Mouse (Mus musculus) hindbrain, embryonic 10.5 days (tissue): ENCODE results near the gene Fam213a. TPM values are rescaled to one million over a fixed set of nuclear protein-coding genes. Genes with fewer than 3 reads are reported as not detected.

Experiments used
- DNase-seq: peaks from one replicate; pipeline ENCODE4 v3.0.0-alpha.2; 2017; ENCODE audit warnings: low spot score
- H3K27ac ChIP-seq: fragments of 300-500 bp; sonication (generic); 2 replicates; pipeline ENCODE4 v1.5.1; 2016; ENCODE audit warnings: mild to moderate bottlenecking, moderate library complexity
- H3K27me3 ChIP-seq: fragments of 300-500 bp; sonication (generic); 2 replicates; pipeline ENCODE4 v1.6.1; 2016; ENCODE audit warnings: mild to moderate bottlenecking; ENCODE audit not compliant: poor library complexity, insufficient read depth, severe bottlenecking
- H3K36me3 ChIP-seq: fragments of 300-500 bp; sonication (generic); 2 replicates; pipeline ENCODE4 v1.6.1; 2016; ENCODE audit warnings: mild to moderate bottlenecking, moderate library complexity
- H3K4me1 ChIP-seq: fragments of 300-500 bp; sonication (generic); replicated peaks from 2 replicates; pipeline ENCODE4 v1.6.1; 2016; ENCODE audit warnings: mild to moderate bottlenecking
- H3K4me3 ChIP-seq: fragments of 300-500 bp; sonication (generic); 2 replicates; pipeline ENCODE4 v1.5.1; 2016; ENCODE audit warnings: mild to moderate bottlenecking, moderate library complexity
- H3K9me3 ChIP-seq: fragments of 300-500 bp; sonication (generic); 2 replicates; pipeline ENCODE4 v1.6.1; 2016; ENCODE audit warnings: mild to moderate bottlenecking, moderate library complexity
- WGBS: fragments of 180-500 bp; shearing (Covaris S2); methylation state at CpG from one replicate; pipeline ENCODE4 v1.1.7; 2016; 5-methylcytosine and 5-hydroxymethylcytosine counted together
- polyA plus RNA-seq: library from polyadenylated mRNA; unstranded; fragments of >200 nt; fragmentation: Nextera tagmentation; extraction: Ambion mirVana; gene quantifications from 2 replicates; pipeline ENCODE4 v1.2.1, GENCODE M21; 2016

The Fam213a gene
- polyA plus RNA-seq, 1 experiment from 2014 or later, result 45.2 TPM

GRCm38 (mm10) chr14:40999904-41000645, 13.5 kb downstream of the Fam213a start:
- Histone ChIP-seq H3K27ac (no peak overlapping the region), H3K36me3 (peaks cover 33% of the 10 kb centered on the region), H3K4me3 (no peak overlapping the region), H3K9me3 (no peaks in the 10 kb centered on the region), H3K27me3 (0 out of 2 replicates have a peak, but pooled peaks cover 4% of the 10 kb centered on the region), H3K4me1 (peaks cover 14% of the 10 kb centered on the region)
- DNase-seq, result no peak
- WGBS, result 81% methylated on average over 7 of the region's 7 CpGs

- 83% methylated on average over 3 of the region's 3 CpGs for WGBS
- peaks cover 35% of the 10 kb centered on the region for H3K36me3 ChIP-seq
- no peaks in the 10 kb centered on the region for H3K27me3 ChIP-seq
- 0 out of 2 replicates have a peak, but pooled peaks cover 2% of the 10 kb centered on the region for H3K4me1 ChIP-seq
- no peaks in the 10 kb centered on the region for H3K9me3 ChIP-seq
- no peak overlapping the region for H3K27ac ChIP-seq
- H3K4me3 ChIP-seq, result no peak overlapping the region
- DNase-seq, result no peak
Observed at GRCm38 (mm10) chr14:40996171-40996570, 17.4 kb downstream of the Fam213a start.

- WGBS, result 85% methylated on average over 6 of the region's 6 CpGs
- peaks cover 17% of the 10 kb centered on the region for H3K36me3 ChIP-seq
- no peaks in the 10 kb centered on the region for H3K4me1 ChIP-seq
- H3K27me3 ChIP-seq, result no peaks in the 10 kb centered on the region
- no peaks in the 10 kb centered on the region for H3K9me3 ChIP-seq
- H3K27ac ChIP-seq, result no peak overlapping the region
- no peak overlapping the region for H3K4me3 ChIP-seq
- DNase-seq, result no peak
Observed at GRCm38 (mm10) chr14:40992464-40992863, 21.1 kb downstream of the Fam213a start.

DNA sequence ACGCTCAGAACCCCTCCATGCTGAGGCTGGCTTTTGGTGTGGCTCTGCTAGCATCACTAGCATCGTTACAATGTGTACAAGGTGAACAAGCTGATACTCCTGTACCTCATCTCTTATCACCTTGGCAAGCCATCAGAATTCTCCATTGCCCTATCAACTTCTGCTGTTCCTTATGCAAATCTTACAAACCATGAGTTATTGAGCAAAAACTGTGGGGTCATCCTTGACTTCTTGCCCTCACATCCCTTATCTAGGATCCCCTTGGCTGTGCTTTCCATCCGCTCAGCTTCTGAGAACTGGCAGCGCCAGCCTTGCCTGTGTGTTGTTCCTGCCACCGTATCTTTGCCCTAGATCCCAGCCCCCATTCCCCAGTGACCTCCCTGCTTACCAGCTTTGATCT, 24.8 kb downstream of the Fam213a start:
- no peaks in the 10 kb centered on the region for H3K4me1 ChIP-seq
- 87% methylated on average over 5 of the region's 5 CpGs for WGBS
- H3K36me3 ChIP-seq, result no peaks in the 10 kb centered on the region
- no peaks in the 10 kb centered on the region for H3K9me3 ChIP-seq
- no peaks in the 10 kb centered on the region for H3K27me3 ChIP-seq
- DNase-seq, result no peak
- no peak overlapping the region for H3K4me3 ChIP-seq
- no peak overlapping the region for H3K27ac ChIP-seq

DNA sequence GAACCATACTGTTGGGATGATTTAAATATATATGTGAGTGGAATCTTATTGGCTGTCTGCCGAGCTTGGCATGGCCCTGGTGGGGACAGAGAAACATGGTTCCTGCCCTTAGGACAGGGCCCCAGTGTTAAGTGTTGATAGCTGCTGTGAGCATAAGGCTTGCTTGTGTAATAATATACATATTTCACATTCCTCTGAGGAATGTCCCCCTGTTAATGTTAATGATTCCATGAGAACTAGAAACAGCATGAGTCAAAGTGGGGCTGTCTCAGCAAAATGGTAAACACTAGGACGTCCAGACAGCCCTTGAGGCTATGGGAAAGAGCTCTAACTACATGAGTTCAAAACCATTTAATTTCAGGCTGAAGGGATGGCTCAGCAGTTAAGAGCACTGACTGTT, 26.4 kb downstream of the Fam213a start:
- Histone ChIP-seq H3K4me3 (no peak overlapping the region), H3K36me3 (no peaks in the 10 kb centered on the region), H3K9me3 (no peaks in the 10 kb centered on the region), H3K27me3 (no peaks in the 10 kb centered on the region), H3K4me1 (no peaks in the 10 kb centered on the region), H3K27ac (no peak overlapping the region)
- no peak for DNase-seq
- 85% methylated on average over 2 of the region's 2 CpGs for WGBS

DNA sequence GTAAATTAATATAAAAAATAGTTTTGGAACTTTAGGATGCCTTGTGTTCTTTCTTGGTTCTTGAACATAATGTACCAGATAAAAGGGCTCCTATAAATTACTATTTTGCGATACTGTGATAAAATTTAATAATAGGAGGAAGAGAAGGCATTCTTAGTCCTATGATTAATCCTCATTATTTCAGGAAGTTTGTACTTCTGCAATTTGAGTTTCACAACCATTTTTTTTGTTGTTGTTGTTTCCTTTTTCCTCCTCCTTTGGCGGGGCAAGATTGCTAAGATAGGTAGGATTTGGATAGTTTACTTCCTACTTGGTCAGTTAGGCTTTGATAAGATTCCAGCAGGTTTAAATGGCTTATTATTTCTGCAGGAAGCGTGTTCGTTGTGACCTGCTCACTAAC, 28.0 kb downstream of the Fam213a start:
- Histone ChIP-seq H3K4me3 (no peak overlapping the region), H3K4me1 (no peaks in the 10 kb centered on the region), H3K27ac (no peak overlapping the region), H3K9me3 (no peaks in the 10 kb centered on the region), H3K27me3 (no peaks in the 10 kb centered on the region), H3K36me3 (no peaks in the 10 kb centered on the region)
- 85% methylated on average over 4 of the region's 4 CpGs for WGBS
- no peak for DNase-seq

DNA sequence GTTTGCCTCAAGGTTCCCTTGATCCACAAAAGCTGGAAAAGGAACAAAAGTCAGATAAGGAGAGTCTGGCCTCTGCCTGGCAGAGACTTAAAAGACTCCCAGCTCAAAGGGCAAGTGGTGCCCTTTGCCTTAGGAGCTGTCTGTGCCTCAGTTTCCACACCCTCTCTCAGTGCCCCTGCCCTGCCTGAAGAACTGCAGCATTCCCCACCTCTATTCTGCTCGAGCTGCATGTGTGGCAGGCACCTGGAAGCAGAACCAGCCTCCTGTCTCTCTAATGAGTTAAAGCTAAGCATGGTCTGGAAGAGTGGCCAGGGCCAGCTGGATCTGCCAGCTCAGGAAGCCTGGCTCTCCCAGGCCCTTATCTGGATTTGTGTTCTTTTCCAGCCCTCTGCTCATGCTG, 33.9 kb downstream of the Fam213a start:
- H3K4me3 ChIP-seq, result no peak overlapping the region
- DNase-seq, result no peak
- no peaks in the 10 kb centered on the region for H3K9me3 ChIP-seq
- H3K4me1 ChIP-seq, result no peaks in the 10 kb centered on the region
- H3K36me3 ChIP-seq, result no peaks in the 10 kb centered on the region
- H3K27ac ChIP-seq, result no peak overlapping the region
- WGBS, result 74% methylated on average over 1 of the region's 1 CpGs
- no peaks in the 10 kb centered on the region for H3K27me3 ChIP-seq

DNA sequence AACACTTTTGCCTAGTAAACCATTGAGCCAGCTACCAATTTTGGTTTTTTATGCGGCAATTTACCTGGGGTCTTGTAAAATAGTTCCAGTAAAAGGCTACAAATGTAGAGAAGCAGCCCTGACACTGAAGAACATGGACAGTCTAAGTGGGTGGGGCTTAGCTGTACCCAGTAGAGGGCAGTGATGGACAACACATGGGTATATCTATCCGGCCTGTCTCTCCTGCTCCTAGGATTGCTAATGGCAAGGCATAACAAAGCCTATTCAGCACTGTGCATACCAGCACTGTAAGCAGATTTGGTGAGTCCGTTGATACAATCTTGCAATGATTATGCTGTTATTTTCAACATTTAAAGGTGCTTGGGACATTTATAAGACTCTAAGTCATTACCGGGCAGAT, 34.6 kb downstream of the Fam213a start:
- WGBS, result 50% methylated on average over 4 of the region's 4 CpGs
- no peaks in the 10 kb centered on the region for H3K4me1 ChIP-seq
- DNase-seq, result no peak

GRCm38 (mm10) chr14:40975127-40975721, 38.4 kb downstream of the Fam213a start:
- H3K36me3 ChIP-seq, result no peaks in the 10 kb centered on the region
- H3K4me1 ChIP-seq, result no peaks in the 10 kb centered on the region
- H3K27ac ChIP-seq, result no peak overlapping the region
- 74% methylated on average over 6 of the region's 6 CpGs for WGBS
- no peaks in the 10 kb centered on the region for H3K9me3 ChIP-seq
- H3K4me3 ChIP-seq, result no peak overlapping the region
- peak; percentile 69 for DNase-seq
- no peaks in the 10 kb centered on the region for H3K27me3 ChIP-seq

More for the DNA sequence above, 34.6 kb downstream of the Fam213a start:
- no peaks in the 10 kb centered on the region for H3K9me3 ChIP-seq
- H3K36me3 ChIP-seq, result no peaks in the 10 kb centered on the region
- no peak overlapping the region for H3K27ac ChIP-seq
- no peak overlapping the region for H3K4me3 ChIP-seq
- H3K27me3 ChIP-seq, result no peaks in the 10 kb centered on the region

DNA sequence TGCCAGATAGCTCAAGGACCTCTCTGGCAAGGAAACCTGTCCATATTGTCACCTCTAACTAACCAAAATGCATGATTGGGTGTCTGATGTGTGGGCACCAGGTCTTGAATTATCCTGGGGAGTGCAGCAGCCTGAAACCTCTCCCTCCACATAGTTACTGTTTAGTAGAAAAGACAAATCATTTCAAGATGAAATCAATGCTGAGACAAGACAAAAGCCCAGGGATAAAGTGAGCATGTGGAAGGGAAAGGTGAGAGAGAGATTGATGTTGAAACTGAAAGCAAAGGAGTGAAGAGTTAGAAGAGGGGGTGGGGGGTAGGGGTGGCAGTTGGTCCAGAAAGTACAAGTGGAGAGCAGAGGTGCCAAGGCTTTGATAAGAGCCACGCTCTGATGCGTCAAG, 45.5 kb downstream of the Fam213a start:
- Histone ChIP-seq H3K9me3 (no peaks in the 10 kb centered on the region), H3K27ac (no peak overlapping the region), H3K27me3 (peaks cover 16% of the 10 kb centered on the region), H3K4me3 (peak overlapping the region; percentile 75; the same call in 1 of the 2 replicates), H3K36me3 (no peaks in the 10 kb centered on the region), H3K4me1 (peaks cover 40% of the 10 kb centered on the region)
- 65% methylated on average over 2 of the region's 2 CpGs for WGBS
- no peak for DNase-seq

- H3K9me3 ChIP-seq, result no peaks in the 10 kb centered on the region
- H3K4me1 ChIP-seq, result peaks cover 45% of the 10 kb centered on the region
- peaks cover 16% of the 10 kb centered on the region for H3K27me3 ChIP-seq
- no peaks in the 10 kb centered on the region for H3K36me3 ChIP-seq
- peak overlapping the region; percentile 75 for H3K4me3 ChIP-seq
- peak overlapping the region; percentile 97 for H3K27ac ChIP-seq
- WGBS, result 4% methylated on average over 6 of the region's 6 CpGs
- no peak for DNase-seq
Observed at GRCm38 (mm10) chr14:40967598-40967900, 46.0 kb downstream of the Fam213a start.

- peak overlapping the region; percentile 97 for H3K27ac ChIP-seq
- DNase-seq, result peak; percentile 99
- peak overlapping the region; percentile 75 for H3K4me3 ChIP-seq
- peaks cover 16% of the 10 kb centered on the region for H3K27me3 ChIP-seq
- no peaks in the 10 kb centered on the region for H3K36me3 ChIP-seq
- no peaks in the 10 kb centered on the region for H3K9me3 ChIP-seq
- under 1% methylated on average over 62 of the region's 62 CpGs for WGBS
- peaks cover 50% of the 10 kb centered on the region for H3K4me1 ChIP-seq
Observed at GRCm38 (mm10) chr14:40966862-40967597, 46.6 kb downstream of the Fam213a start.

DNA sequence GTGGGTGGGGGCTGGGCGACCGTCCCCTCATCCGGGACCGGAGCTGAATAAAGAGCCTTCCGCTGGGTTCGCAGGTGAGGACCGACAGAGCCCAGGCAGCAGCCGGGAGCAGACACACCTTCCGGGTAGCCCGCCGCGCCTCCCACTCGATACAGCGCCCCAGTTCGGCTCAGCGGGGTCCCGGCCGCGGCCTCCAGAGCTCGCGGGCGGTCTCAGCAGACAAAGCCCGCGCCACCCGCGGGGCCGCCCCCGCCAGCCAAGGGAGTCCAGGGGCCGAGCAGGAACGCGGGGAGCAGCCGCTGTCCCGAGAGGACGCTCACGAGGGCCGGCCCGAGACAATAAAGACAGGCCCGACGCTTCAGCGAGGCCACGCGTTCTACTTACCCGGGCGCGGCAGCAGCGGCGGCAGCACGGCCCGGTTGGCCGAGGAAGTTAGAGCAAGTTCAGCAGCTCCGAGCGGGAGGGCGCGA, 47.2 kb downstream of the Fam213a start, which contains the start of gene Tspan14:
Gene Tspan14 (minus strand): TSS at position 416 of the 470 bp plus-strand sequence.
- Histone ChIP-seq H3K27me3 (peaks cover 16% of the 10 kb centered on the region), H3K4me1 (peaks cover 54% of the 10 kb centered on the region), H3K36me3 (no peaks in the 10 kb centered on the region), H3K4me3 (peak within 1 kb of the TSS; percentile 75), H3K9me3 (no peaks in the 10 kb centered on the region), H3K27ac (peak within 1 kb of the TSS; percentile 97)
- DNase-seq, result no peak
- WGBS, result under 1% methylated on average over 54 of the region's 54 CpGs
